Mouse (Mus musculus) adrenal gland, postnatal 14 days (tissue): ENCODE results near the gene Impad1. TPM values are rescaled to one million over a fixed set of nuclear protein-coding genes. Genes with fewer than 3 reads are reported as not detected.

ENCODE experiments used
- DNase-seq: peaks from one replicate; pipeline ENCODE4 v3.0.0; 2021; ENCODE audit warnings: mixed read lengths
- long read RNA-seq, 2 experiments: library from polyadenylated mRNA; stranded (forward); transcript quantifications; one replicate each; pipeline ENCODE4 v2.0.0; 2021
- total RNA-seq: library from RNA; stranded (reverse); gene quantifications from 2 replicates; pipeline ENCODE4 v1.2.3, GENCODE M21; 2021

Impad1 gene
- total RNA-seq: 39.9 and 40.1 TPM in 2 replicates
- long read RNA-seq, experiment 1, full-length matches to known transcripts: 11 of 14 reads
- long read RNA-seq, experiment 1, partial matches to known transcripts: 0 of 14 reads
- long read RNA-seq, experiment 1, other reads (novel, unspliced or antisense): 3 of 14 reads
- long read RNA-seq, experiment 2, full-length matches to known transcripts: 8 of 14 reads
- long read RNA-seq, experiment 2, partial matches to known transcripts: 0 of 14 reads
- long read RNA-seq, experiment 2, other reads (novel, unspliced or antisense): 6 of 14 reads

DNA sequence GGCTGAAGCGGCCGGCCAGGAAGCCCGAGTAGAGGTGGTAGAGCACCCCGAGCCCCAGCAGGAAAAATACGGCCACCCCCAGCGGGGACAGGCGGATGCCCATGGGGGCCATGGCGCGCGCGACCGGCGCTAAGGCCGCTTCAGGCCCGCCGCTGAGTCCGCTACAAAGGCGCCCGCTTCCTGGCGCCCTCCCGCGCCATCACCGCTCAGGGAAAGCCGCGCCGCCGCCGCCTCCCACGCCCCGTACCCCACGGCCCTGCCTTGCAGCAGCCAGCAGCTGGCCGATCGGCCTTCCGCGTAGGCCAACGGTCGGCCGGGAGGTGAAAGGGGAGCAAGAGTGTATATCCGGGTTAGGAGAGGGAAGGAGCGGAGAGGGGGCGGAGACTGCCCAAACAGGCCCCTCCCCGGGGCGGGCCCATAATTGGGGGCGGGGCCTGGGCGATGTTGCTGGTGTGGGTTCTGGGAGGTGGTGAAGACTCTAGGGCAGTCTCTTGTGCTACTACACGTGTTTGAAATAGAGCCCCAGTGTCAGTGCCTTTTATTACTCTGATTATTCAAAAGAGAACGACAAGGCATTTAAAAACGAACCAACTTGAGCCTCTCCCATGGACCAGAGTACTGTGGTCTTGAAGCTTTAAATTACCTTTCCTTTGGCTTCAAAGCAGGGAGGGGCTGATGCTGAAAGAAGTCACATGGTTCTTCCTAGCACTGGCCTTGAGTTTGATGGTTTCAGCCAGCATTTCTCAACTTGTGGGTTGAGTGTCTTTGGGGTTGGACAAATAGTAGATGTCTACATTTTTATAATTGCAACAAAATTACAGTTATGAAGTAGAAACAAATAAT lies at the start of gene Impad1:
Gene Impad1 (minus strand): TSS at position 364 of the 843 bp plus-strand sequence.
- peak; percentile 94 for DNase-seq

DNA sequence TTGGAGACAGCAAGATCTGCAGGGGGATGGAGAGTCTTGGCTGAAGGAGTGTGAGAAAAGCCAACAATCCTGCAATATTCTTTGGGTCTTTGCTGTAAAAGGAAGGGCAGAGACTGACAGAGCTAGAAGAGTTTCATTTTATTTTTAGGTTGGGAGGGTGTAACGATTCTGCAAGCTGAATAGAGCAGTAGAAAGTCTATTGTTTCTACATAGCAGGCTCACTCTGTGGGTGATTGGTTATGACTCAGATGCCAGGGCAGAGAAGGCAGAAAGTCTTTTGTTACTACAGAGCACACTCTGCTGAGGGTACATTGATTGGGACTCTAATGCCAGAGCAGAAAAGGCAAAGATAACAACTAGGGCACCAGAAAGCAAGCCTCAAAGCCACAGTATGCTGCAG lies 47.0 kb upstream of the Impad1 start:
- no peak for DNase-seq

DNA sequence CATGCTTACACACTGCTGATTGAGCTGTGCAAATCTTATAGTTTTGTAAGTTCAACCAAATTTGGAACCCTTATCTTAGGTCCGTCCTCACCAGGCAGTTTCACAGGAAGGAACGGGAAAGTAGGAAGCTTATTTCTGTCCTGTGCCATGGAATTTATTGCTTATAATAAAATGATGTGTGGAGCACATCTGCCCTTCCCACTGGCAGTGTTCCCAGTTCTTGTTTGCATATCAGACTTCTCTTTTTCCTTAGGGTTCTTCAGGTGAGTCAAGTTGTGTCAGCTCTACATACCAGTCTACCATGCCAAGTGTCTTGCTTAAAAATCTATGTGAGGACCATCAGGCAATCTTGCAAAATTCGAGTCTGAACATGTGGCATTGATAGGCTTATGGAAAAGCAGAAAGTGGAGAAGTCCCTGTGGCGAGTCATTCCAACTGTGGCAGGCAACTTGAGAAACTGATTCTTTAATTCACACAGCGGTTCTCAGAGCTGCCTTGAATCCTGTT lies 40.7 kb upstream of the Impad1 start:
- DNase-seq: no peak

DNA sequence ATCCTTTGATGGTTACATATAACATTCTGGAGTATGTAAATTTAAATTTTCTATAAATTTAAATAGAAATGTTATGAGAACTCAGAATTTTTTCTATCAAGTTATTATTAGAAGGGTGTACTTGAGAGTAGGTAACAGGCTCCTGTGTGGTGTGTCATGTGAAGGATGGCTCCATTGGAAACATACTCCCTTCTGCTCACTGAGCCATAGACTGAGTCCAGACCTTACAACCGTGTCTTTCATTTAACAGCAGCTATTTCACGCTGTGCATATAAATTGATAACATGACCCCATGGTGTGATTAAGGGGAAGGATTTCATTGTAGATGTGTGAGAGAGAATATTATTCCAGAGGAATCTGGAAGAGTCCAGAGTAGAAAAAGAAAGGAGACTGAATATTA lies 35.0 kb upstream of the Impad1 start:
- DNase-seq: no peak

DNA sequence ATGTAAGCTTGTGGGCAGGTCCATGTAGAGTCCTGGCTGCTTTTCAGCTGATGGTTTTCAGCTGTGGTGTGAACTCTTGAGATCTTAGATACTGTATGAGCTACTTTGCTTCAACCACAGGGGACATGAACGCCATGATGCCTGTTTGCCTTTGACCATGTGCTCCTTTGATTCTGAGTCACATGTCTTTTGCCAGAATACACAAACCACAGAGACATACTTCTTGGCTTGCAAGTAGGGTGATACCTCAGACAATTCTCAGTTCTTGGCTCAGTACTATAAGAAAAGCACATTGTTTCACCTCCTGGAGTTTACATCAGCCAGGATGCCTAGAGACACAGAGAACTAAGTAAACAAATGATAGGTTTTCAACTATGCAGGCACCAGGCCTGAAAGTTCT lies 29.0 kb upstream of the Impad1 start:
- DNase-seq: no peak

DNA sequence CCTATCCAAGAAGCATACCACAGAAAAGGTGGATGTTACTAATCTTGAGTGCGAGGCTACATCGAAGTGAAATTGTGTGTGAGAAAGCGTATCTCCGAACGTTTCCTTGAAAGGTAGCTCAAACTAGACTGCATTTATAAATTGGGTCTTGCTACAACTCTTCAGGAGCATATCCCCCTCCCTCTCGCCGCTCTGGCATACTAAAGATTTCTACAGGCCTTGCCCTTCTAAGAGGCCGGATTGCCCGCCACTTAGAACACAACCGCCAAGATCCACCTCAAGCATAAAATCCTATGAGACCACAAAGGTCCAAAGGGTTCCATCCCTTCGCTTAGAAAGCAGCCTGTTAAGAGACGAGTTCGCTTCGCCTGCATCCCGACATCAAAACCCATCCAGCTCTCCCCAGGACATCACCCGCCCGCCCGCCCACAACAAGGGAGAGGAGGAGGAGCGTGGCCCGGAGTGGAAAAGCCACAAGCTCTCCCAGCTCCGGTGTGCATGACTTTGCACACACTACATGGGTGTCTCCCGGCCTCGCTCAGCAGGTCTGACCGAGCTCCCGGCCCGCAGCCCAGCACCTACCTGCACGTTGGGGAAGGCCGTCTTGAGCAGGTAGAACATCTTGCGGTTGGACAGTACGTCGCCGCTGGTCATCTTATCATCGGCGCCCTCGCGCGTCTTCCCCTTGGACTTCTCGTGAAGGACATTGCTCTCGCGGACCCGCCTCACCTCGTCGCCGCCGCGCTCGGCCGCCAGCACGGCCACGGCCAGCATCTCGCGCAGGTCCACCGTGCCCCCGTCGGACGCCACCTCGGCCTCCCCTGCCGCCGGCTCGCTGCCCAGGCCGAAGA lies 789 bp downstream of the Impad1 start:
- DNase-seq: peak; percentile 65

DNA sequence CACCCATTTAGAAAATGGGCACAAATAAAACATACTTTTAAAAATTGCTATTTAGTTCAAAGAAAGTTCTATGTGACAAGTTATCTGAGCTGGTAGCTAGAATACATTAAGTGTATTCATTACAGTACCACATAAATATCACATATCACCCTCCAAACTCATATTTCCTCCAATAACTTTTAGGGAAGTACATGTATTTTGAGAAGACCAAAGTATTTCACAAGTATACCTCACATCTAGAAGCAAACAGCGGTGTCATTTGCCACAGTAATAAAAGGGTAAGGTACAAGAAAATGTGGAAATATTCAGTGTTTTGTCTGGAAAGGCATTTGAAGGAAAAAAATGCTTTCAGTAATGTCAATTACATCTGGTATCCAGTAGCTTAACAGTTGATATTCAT lies 2.0 kb downstream of the Impad1 start:
- DNase-seq: no peak

DNA sequence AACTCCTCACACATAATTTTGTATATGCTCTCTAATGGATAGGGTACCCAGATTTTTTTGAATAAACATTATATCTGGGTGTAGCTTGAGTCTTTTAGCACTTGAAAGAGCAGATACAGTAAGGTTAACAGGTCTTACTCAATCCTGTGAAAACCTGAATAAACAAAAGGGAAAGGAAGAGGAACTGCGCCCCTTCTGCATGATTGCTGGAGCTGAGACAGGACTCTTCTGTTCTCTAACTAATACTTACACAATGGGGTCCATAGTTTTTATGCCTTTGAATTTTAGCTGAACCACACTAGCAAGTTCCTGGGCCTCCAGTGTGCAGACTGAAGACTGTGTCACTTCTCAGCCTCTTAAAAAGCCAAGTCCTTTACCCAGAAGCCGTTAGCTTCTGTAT lies 8.0 kb downstream of the Impad1 start:
- DNase-seq: no peak

DNA sequence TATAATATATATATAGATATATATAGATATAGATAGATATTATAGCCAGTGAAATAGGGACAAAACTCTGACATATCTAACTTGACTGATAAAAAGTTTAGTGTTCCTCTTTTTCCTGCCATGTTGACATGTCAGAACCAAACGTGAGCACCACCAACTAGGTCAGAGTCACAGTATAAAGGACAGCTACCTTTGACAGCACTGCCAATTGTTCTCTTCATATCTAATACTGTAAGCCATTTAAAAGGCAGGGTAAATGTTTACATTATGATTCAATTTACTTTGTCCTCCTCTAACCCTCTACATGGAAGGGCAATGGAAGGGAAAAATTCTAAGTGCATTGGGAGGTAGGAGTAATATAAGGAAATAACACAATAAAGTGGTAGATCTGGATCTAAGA lies 8.8 kb downstream of the Impad1 start:
- no peak for DNase-seq

DNA sequence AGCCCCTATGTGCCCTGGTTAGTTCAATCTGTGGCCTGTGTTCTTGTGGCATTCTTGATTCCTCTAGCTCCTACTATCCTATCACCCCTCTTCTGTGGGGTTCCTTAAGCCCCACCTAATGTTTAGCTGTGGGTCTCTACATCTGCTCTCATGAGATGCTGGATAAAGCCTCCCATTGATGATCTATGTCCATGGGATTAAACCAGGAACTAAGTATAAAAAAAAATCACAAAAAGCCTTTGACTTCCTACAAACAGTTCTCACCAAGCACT lies 9.5 kb downstream of the Impad1 start:
- no peak for DNase-seq

DNA sequence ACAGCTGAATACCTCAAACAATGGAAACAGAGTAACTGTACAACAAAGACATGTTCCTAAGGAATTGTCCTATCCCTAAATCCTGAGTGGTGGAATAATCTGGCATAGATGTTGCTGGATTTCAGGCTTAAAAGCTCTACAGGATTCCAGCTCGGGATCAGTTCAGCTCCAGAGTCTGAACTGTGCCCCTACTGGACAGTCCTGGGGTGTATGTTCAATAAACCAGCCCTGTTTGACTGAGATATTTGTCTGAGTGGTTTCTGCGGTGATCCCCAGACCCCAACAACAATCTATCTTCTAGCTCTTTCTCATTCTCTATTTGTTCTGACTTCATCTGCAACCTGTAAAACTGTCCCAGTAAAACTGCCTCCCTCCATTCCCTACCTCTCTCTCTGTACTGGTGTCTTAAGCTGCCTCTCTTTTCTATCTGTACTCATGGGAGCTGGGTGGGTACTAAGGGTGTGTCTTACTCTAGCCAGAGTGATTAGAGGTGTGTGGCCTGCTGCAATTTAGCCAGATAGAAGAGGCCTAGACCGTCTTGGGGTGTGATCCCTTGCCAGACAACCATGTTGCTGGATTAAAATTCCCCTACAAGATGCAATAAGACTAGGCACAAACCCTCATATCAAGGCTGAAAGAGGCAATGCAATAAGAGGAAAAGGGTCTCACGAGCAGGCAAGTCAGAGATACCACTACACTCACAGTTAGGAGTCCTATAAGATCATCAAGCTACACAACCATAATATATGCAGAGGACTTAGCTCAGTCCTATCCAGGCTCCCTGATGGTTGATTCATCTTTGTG lies 10.1 kb downstream of the Impad1 start:
- no peak for DNase-seq

DNA sequence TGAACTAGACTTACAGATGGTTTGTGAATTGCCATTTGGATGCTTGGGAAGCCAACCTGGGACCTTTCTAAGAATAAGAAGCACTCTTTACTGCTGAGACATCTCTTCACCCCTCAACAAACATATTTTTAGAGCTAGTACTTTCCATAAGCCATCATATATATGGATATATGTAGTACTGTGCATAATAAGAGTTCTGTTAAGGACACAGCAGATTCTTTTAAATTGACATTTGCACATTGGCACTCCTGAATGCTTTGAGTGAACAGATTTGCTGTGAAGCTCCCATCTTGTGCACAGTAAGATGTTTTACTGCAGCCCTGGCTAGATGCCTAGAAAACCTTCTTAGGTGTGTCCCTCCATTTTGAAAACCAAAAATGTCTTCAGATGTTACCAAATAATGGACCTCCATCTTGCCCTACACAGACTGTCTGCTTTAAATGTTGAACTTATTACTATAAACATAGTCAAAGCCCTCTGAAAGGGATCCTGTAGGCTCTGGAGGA lies 13.8 kb downstream of the Impad1 start:
- DNase-seq: no peak

DNA sequence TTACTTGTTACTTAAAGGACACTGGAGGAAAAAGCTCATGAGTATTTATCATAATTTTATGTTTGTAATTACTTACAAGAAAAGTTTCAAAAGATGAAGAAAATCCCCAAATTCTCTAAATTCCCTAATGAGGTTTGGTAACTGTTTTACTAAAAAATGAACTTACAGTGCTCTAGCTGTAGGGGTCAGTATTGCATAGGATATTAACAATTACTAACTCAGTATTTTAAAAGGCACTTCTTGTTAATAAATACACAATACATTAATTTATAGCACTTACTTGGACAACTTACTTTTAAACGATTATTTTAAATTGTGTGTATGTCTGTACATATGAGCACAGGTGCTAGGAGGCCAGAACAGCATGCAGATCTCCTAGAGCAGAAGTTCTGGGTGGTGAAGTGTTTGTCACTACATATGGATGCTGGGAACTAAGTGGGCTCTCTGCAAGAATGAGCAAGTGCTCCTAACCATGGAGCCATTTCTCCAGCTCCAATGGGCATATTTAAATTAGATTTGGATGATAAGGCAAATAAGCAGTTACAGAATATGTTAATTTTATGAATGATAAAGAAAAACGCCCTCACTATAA lies 21.5 kb downstream of the Impad1 start:
- DNase-seq: no peak

DNA sequence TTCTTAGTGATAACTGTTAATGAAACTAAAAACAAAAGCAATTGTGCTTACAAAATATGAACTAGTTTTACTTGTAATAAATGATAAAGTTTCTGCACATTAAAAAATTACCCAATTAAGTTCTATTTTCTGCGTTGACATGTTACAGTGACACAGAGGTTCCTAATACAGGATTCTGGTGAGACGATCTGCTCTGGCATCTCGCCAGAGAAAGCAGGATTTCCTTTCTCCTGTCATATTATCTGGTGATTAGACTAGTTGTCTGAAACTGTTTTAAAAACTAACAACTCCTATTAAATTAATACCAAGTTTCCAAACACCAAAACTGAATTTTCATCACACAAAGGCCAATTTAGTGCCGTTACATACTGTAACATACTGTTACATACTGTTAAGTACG lies 27.3 kb downstream of the Impad1 start:
- peak; percentile 15 for DNase-seq

DNA sequence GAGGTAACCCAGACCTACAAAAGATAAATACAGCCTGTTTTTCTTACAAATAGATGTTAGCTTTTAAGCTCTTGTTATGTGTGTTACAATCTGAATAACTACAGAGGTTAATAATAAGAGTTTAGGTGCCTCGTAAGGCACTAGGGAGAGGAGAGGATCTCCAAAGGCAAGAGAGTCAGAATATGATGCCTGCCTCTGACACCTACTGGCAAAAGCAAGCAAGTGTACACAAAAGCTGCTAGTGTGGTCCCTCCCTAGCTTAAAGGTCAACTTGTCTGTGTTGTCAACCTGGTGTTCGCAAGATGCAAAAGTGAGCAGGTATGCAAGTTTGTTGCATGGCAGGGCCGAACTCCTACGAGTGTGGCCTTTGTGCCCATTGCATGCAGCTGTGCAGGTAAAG lies 34.8 kb downstream of the Impad1 start:
- no peak for DNase-seq

DNA sequence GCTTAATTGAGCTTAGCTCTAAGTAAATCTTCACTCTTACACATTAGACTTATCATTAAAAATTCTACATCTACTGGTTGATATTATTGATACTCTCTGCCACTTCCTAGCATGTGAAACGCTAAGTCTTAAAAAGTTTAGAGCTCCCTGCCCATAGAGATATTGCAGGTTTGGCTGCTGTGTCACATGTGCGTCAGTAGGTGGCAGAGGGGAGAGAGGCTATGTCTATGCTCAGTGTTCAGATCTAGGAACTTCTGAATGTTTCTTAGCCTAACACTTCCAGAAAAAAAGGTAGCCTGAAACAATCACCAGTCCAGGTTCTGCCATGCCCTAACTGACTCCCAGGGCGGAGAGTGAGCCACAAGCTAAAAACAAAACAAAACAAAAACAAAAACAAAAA lies 63.7 kb downstream of the Impad1 start:
- DNase-seq: peak; percentile 13

DNA sequence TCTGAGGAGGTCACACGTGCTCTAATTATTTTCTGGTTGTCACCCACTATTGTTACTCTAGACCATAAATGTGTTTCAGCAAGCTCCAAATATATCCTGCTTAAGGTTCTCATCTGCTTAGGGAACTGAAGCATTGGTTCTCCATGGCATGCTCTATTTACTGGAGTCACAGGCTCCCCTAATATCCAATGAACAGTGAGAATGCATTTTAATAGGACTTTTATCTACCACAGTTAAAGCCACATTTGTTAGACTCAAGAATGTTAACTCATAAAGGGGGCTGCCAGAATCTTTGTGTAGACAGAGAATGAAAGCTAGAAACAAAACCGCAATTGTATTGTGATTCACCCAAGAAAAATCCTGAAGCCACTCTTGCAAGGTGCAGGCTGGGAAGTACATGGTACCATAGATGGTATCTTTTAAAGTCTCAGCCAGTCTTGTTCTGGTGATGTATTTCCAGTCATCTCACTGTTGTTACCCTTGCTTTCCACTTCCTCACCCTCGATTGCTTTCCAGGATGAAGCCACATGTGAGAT lies 66.8 kb downstream of the Impad1 start:
- no peak for DNase-seq

DNA sequence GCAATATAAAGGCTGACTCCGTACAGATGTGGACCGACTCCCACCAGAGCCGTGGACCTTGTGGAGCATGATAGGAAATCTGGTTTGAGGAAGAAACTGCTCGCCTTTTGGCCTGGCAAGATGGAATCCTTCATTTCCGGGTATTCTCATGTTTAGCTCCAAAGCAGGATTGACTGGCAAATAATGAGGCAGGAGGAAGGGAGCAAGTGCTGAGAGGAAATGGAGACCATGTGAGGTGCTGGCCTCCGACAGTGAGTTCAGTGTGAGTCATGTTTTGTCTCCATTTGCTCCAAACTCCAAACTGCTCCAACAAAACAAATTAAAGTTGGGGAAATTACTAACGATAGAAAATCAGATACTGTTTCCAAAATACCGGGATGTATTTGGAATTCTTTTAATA lies 69.3 kb downstream of the Impad1 start:
- no peak for DNase-seq

DNA sequence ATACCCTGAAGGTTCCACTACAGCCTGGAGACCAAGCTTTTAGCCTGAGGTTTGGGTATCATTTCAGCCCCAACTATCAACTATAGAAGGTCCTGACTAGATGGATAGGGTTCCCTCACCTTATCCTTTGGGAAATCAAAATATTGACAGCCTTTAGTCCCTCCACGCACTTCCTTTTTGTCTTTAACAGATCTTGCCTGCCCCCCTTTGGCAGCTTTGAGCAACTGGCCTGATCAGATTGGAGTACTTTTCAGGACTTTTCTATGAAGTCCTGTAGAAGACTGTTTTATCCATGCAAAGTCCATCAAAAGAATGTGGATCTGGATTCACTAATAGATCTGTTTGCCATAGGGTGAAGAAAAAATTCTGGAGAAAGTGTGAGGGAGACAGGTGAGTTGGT lies 71.1 kb downstream of the Impad1 start:
- DNase-seq: no peak

DNA sequence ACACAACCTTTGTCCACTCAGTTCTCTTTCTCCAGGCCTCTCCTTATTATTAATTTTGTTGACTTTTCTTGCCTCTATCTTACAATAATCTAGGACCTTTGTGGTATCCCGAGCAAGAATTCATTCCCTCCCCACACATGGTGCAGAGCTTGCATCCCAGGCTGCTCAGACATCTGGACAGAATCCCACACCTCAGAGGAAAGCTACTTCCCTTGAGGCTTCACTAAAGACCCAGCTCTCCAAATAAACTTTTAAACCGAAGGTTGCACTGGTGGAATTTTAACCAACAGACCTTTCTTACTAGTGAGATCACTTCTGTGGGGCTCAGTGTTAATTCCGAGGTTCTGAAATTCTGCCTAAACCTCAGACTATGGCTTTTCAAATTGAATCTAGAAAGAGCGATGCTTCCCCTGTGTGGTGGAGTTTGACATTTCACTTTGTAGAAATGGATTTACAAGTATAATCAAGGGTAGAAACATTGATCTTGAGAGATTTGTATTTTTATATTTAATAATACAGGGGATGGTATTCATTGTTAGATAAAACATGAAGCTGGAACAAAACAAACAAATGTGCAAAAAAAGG lies 75.3 kb downstream of the Impad1 start:
- no peak for DNase-seq
